Mouse (Mus musculus): ENCODE measurements around the gene Gja3.

GRCm38 (mm10) chr14:57101623-57102022 lies 43.7 kb upstream of the Gja3 start:
- TF ChIP-seq ZKSCAN1 (IDR thresholded peaks at IDR 0.05; ENCODE audit: low read depth, low read length) = no peak
- TF ChIP-seq SIN3A (IDR thresholded peaks at IDR 0.05; ENCODE audit: low read length) = no peak
